Mouse (Mus musculus) lung, embryonic 16.5 days (tissue): ENCODE data around the gene Nckap1l. TPM values are rescaled to one million over a fixed set of nuclear protein-coding genes. Genes with fewer than 3 reads are reported as not detected.

ENCODE experiments used
- ATAC-seq: fragments of 200-750 bp; cut with Nextera tagmentation; 2 replicates; pipeline ENCODE4 v1.8.0; 2017; ENCODE audit warnings: low read depth, mild to moderate bottlenecking, moderate library complexity
- H3K27ac ChIP-seq: fragments of 300-500 bp; sonication (generic); 2 replicates; pipeline ENCODE4 v1.5.1; 2014; ENCODE audit warnings: mild to moderate bottlenecking, control low read depth, low read length
- H3K27me3 ChIP-seq: fragments of 300-500 bp; sonication (generic); 2 replicates; pipeline ENCODE4 v1.6.1; 2014; ENCODE audit warnings: low read depth, low read length, mixed read lengths; ENCODE audit not compliant: control insufficient read depth, insufficient read depth
- H3K36me3 ChIP-seq: fragments of 300-500 bp; sonication (generic); 2 replicates; pipeline ENCODE4 v1.6.1; 2014; ENCODE audit warnings: low read length; ENCODE audit not compliant: control insufficient read depth, insufficient read depth
- H3K4me1 ChIP-seq: fragments of 300-500 bp; sonication (generic); replicated peaks from 2 replicates; pipeline ENCODE4 v1.6.1; 2014; ENCODE audit warnings: low read length, mixed read lengths; ENCODE audit not compliant: control insufficient read depth, insufficient read depth
- H3K4me2 ChIP-seq: fragments of 300-500 bp; sonication (generic); 2 replicates; pipeline ENCODE4 v1.6.1; 2014; ENCODE audit warnings: low read depth, low read length, control low read depth
- H3K4me3 ChIP-seq: fragments of 300-500 bp; sonication (generic); 2 replicates; pipeline ENCODE4 v1.5.1; 2014; ENCODE audit warnings: mild to moderate bottlenecking, low read length, control low read depth
- H3K9ac ChIP-seq: fragments of 300-500 bp; sonication (generic); 2 replicates; pipeline ENCODE4 v1.6.1; 2014; ENCODE audit warnings: low read length, control low read depth
- H3K9me3 ChIP-seq: fragments of 300-500 bp; sonication (generic); 2 replicates; pipeline ENCODE4 v1.6.1; 2016; ENCODE audit warnings: low read length; ENCODE audit not compliant: control insufficient read depth
- whole genome bisulfite sequencing: fragments of 180-500 bp; shearing (Covaris S2); extraction: QIAGEN DNeasy Blood & Tissue Kit; methylation state at CpG from one replicate; pipeline ENCODE4 v1.1.7; 2014; 5-methylcytosine and 5-hydroxymethylcytosine counted together
- polyA plus RNA-seq: library from polyadenylated mRNA; unstranded; fragments of >200 nt; fragmentation: Nextera tagmentation; extraction: Ambion mirVana; gene quantifications from 2 replicates; pipeline ENCODE4 v1.2.1, GENCODE M21; 2015

Nckap1l gene
- polyA plus RNA-seq, 1 experiment from 2014 or later, result 3.3 TPM

- Histone ChIP-seq H3K27ac (no peak overlapping the region), H3K4me1 (no peaks in the 10 kb centered on the region), H3K27me3 (no peaks in the 10 kb centered on the region), H3K4me2 (no peak overlapping the region), H3K9ac (no peak overlapping the region), H3K4me3 (no peak overlapping the region), H3K36me3 (no peaks in the 10 kb centered on the region), H3K9me3 (no peaks in the 10 kb centered on the region)
- 75% methylated on average over 3 of the region's 3 CpGs for WGBS
- no peak for ATAC-seq
Observed at GRCm38 (mm10) chr15:103472265-103472664, 18.7 kb downstream of the Nckap1l start.

- no peak for ATAC-seq
- Histone ChIP-seq H3K4me1 (no peaks in the 10 kb centered on the region), H3K9me3 (no peaks in the 10 kb centered on the region), H3K27me3 (no peaks in the 10 kb centered on the region), H3K9ac (no peak overlapping the region), H3K4me2 (no peak overlapping the region), H3K4me3 (no peak overlapping the region), H3K36me3 (no peaks in the 10 kb centered on the region), H3K27ac (no peak overlapping the region)
- 78% methylated on average over 7 of the region's 7 CpGs for WGBS
Observed at GRCm38 (mm10) chr15:103473182-103473581, 19.6 kb downstream of the Nckap1l start.

GRCm38 (mm10) chr15:103473769-103474168 lies 20.2 kb downstream of the Nckap1l start:
- Histone ChIP-seq H3K4me3 (no peak overlapping the region), H3K9ac (no peak overlapping the region), H3K36me3 (no peaks in the 10 kb centered on the region), H3K9me3 (no peaks in the 10 kb centered on the region), H3K4me2 (no peak overlapping the region), H3K4me1 (no peaks in the 10 kb centered on the region), H3K27me3 (no peaks in the 10 kb centered on the region), H3K27ac (no peak overlapping the region)
- WGBS, result 82% methylated on average over 5 of the region's 5 CpGs
- no peak for ATAC-seq

GRCm38 (mm10) chr15:103479080-103479606 lies 25.5 kb downstream of the Nckap1l start:
- no peaks in the 10 kb centered on the region for H3K36me3 ChIP-seq
- no peak overlapping the region for H3K9ac ChIP-seq
- H3K27ac ChIP-seq, result no peak overlapping the region
- no peak overlapping the region for H3K4me2 ChIP-seq
- H3K4me1 ChIP-seq, result no peaks in the 10 kb centered on the region
- H3K4me3 ChIP-seq, result no peak overlapping the region
- WGBS, result 31% methylated on average over 1 of the region's 1 CpGs
- ATAC-seq, result no peak
- H3K9me3 ChIP-seq, result no peaks in the 10 kb centered on the region
- no peaks in the 10 kb centered on the region for H3K27me3 ChIP-seq

- Histone ChIP-seq H3K9me3 (no peaks in the 10 kb centered on the region), H3K27ac (no peak overlapping the region), H3K4me2 (no peak overlapping the region), H3K9ac (no peak overlapping the region), H3K4me3 (no peak overlapping the region), H3K36me3 (no peaks in the 10 kb centered on the region), H3K4me1 (no peaks in the 10 kb centered on the region), H3K27me3 (no peaks in the 10 kb centered on the region)
- 56% methylated on average over 2 of the region's 2 CpGs for WGBS
- no peak for ATAC-seq
Observed at GRCm38 (mm10) chr15:103480129-103480528, 26.5 kb downstream of the Nckap1l start.

GRCm38 (mm10) chr15:103482488-103482887 lies 28.9 kb downstream of the Nckap1l start:
- Histone ChIP-seq H3K27me3 (no peaks in the 10 kb centered on the region), H3K4me3 (no peak overlapping the region), H3K36me3 (no peaks in the 10 kb centered on the region), H3K9ac (no peak overlapping the region), H3K9me3 (no peaks in the 10 kb centered on the region), H3K27ac (no peak overlapping the region), H3K4me2 (no peak overlapping the region), H3K4me1 (no peaks in the 10 kb centered on the region)
- no peak for ATAC-seq
- 10% methylated on average over 1 of the region's 1 CpGs for WGBS

- Histone ChIP-seq H3K4me3 (no peak overlapping the region), H3K36me3 (no peaks in the 10 kb centered on the region), H3K4me1 (no peaks in the 10 kb centered on the region), H3K4me2 (no peak overlapping the region), H3K27me3 (no peaks in the 10 kb centered on the region), H3K27ac (no peak overlapping the region), H3K9ac (no peak overlapping the region), H3K9me3 (no peaks in the 10 kb centered on the region)
- ATAC-seq, result no peak
- 36% methylated on average over 2 of the region's 2 CpGs for WGBS
Observed at GRCm38 (mm10) chr15:103484490-103484889, 30.9 kb downstream of the Nckap1l start.

- H3K4me1 ChIP-seq, result no peaks in the 10 kb centered on the region
- no peak overlapping the region for H3K27ac ChIP-seq
- no peak overlapping the region for H3K4me2 ChIP-seq
- H3K9me3 ChIP-seq, result no peaks in the 10 kb centered on the region
- no peaks in the 10 kb centered on the region for H3K36me3 ChIP-seq
- H3K4me3 ChIP-seq, result no peak overlapping the region
- WGBS, result 56% methylated on average over 3 of the region's 3 CpGs
- no peak for ATAC-seq
- H3K9ac ChIP-seq, result no peak overlapping the region
- H3K27me3 ChIP-seq, result no peaks in the 10 kb centered on the region
Observed at GRCm38 (mm10) chr15:103485106-103485505, 31.5 kb downstream of the Nckap1l start.

GRCm38 (mm10) chr15:103486658-103487057 lies 33.1 kb downstream of the Nckap1l start:
- no peaks in the 10 kb centered on the region for H3K36me3 ChIP-seq
- WGBS, result 39% methylated on average over 1 of the region's 1 CpGs
- no peak for ATAC-seq
- no peak overlapping the region for H3K4me2 ChIP-seq
- H3K27ac ChIP-seq, result no peak overlapping the region
- no peaks in the 10 kb centered on the region for H3K9me3 ChIP-seq
- no peaks in the 10 kb centered on the region for H3K4me1 ChIP-seq
- no peak overlapping the region for H3K9ac ChIP-seq
- no peak overlapping the region for H3K4me3 ChIP-seq
- no peaks in the 10 kb centered on the region for H3K27me3 ChIP-seq

- H3K27me3 ChIP-seq, result no peaks in the 10 kb centered on the region
- H3K27ac ChIP-seq, result no peak overlapping the region
- no peaks in the 10 kb centered on the region for H3K9me3 ChIP-seq
- H3K4me3 ChIP-seq, result no peak overlapping the region
- ATAC-seq, result no peak
- H3K4me2 ChIP-seq, result no peak overlapping the region
- no peak overlapping the region for H3K9ac ChIP-seq
- WGBS, result 45% methylated on average over 4 of the region's 4 CpGs
- no peaks in the 10 kb centered on the region for H3K36me3 ChIP-seq
- H3K4me1 ChIP-seq, result no peaks in the 10 kb centered on the region
Observed at GRCm38 (mm10) chr15:103488336-103488735, 34.7 kb downstream of the Nckap1l start.
